Mouse (Mus musculus) left cerebral cortex, postnatal 36 days (tissue): ENCODE results near the gene Dnajc12. TPM values are rescaled to one million over a fixed set of nuclear protein-coding genes. Genes with fewer than 3 reads are reported as not detected.
"Not testable (repeated sequence)": the region's sequence is repeated elsewhere in the genome, so short reads cannot be mapped to it uniquely, and the experiment has no call there.

Experiments
- DNase-seq, 2 experiments: peaks; one replicate each; pipeline ENCODE4 v3.0.0; 2021 to 2022; ENCODE audit warnings: low spot score in 2 of 2, mixed read lengths in 1 of 2
- intact Hi-C: fragments of 180-260 bp; cut with DNase I; formaldehyde crosslinking; loops from one replicate; pipeline ENCODE4 v1.15.1; 2025
- total RNA-seq, 2 experiments: library from RNA; stranded (reverse); gene quantifications; 2 replicates each; pipeline ENCODE4 v1.2.3; 2021

The Dnajc12 gene
- total RNA-seq, 2 experiments from 2014 or later, result 21.7 to 22.0 TPM

DNA sequence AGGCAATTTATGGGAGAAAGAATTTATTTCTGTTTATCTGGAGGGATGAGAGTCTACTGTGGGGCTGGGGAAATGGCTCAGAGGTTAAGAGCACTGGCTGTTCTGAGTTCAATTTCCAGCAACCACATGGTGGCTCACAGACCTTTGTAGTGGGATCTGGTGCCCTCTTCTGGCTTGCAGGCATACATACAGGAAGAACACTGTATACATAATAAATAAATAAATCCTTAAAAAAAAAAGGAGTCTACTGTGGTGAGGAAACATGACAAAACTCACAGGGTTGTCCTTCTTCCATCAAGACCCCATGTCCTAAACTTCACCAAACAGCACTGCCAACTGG is 42.2 kb downstream of the Dnajc12 start:
- no peak for DNase-seq
- intact Hi-C loops, result loop anchor here (5.0 kb wide), 2 partner anchors 53 to 148 kb away; no protein-coding TSS in a partner anchor

DNA sequence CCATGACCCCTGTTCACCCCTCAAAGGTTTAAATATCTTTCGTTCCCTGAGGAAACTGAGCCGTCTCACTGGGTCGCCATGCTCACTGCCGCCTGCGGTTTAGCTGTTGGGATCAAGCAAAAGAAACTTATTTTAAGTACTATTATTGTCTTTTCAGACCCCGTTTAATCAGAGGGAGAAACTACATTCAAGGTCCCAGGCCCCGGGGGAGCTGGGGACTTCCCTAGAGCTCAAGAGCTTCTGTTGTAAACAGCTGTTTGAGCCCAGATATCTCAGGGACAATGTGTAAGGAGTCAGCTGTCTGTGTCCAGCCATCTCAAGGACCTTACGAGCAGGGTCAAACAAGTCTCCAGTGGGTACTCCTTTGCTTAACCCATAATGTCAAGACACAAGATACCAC is 44.9 kb downstream of the Dnajc12 start:
- no peak for DNase-seq
- intact Hi-C loops, result no loop called here

DNA sequence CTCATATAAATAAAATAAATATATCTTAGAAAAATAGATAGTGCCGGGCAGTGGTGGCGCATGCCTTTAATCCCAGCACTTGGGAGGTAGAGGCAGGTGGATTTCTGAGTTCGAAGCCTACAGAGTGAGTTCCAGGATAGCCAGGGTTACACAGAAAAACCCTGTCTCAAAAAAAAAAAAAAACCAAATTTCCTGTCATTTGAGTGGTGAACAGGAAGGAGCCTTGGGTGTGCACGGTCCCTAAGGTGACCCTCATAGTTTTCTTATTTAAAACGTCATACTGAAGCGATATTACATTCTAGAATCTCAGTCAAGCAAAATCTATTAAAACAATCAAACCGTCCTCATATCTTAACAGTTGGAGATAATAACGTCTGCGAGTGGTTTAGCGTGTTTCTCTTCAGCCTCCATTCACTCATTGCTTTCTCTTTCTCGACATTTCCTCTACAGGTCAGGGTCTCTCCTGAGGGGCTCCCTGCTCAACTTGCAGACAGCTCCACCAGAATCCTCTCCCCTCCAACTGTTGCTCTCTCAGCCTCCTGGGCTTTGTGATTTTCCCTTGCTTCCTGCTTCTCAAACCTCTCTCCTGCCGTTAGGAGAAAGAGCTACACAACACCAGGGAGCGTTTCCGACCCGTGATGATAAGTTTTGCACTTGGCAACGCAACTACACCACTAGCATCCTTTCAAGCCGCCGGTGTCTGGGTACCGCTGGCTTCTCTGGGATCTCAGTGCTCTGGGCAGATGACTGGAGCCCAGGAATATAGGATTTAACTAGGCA is 46.2 kb downstream of the Dnajc12 start:
- intact Hi-C loops, result no loop called here
- DNase-seq, result peak; percentile 32 to 43

DNA sequence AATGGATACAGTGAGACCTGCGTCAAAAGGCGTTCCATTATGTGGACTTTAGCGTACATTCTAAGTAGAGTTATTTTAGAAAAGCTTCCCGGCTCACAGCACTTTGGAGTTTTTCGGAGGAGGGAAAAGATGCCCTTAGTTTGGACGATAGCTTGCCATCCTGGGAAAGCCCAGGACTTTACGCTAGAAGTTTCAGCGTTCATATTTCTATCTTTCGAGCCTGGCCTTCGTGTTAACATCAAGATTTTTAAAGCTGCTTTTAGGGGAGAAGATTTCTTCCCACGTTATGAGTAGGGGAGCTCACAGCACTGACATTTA is 46.7 kb downstream of the Dnajc12 start:
- intact Hi-C loops, result no loop called here
- DNase-seq, result peak in 1 of 2 experiments; percentile 17

DNA sequence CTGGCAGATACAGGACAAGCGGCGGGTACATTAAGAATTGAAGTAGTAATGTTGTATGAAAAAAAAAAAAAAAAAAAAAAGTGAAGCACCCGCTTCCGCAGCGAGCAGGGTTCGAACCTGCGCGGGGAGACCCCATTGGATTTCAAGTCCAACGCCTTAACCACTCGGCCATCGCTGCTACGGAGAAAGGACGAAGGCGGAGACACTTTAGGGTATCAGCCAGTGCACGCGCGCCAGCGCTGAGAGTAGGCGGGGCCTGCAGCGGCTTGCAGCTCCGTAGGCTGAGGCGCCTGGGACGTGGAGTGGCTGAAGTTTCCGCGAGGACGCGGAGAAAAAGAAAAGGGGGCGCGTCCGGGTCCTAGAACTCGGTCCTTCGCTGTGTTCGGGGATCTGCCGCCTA is 47.1 kb downstream of the Dnajc12 start:
- DNase-seq, result peak; percentile 100
- intact Hi-C loops, result no loop called here

DNA sequence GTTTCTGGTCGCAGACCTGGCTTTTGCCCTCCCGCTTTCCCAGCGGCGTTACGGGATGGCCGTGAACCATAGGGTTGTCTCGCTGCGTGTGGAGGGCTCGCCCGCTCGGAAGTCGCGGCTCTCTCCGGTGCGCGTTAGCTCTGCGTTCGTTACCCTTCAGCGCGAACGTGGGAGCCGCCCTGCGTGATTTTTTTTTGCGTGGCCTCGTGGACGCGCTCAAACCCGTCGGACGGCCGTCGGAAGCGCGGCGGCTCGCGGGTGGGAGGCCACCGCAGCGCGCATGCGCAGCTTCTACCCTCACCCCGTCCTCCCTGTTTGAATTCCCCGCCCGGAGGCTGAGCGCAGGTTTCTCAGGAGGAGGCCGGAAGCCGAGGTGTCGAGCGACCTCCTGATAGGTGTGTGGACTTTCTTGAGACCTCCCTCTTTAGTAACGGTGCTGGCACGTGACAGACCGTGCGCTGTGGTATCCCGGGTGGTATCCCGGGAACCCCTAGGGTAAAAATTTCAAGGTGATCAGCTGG is 47.6 kb downstream of the Dnajc12 start, which contains the start of gene Ctnna3:
Gene Ctnna3 (plus strand): TSS at position 314 of the 521 bp plus-strand sequence.
- DNase-seq, result peak; percentile 84 to 88
- intact Hi-C loops, result no loop called here

DNA sequence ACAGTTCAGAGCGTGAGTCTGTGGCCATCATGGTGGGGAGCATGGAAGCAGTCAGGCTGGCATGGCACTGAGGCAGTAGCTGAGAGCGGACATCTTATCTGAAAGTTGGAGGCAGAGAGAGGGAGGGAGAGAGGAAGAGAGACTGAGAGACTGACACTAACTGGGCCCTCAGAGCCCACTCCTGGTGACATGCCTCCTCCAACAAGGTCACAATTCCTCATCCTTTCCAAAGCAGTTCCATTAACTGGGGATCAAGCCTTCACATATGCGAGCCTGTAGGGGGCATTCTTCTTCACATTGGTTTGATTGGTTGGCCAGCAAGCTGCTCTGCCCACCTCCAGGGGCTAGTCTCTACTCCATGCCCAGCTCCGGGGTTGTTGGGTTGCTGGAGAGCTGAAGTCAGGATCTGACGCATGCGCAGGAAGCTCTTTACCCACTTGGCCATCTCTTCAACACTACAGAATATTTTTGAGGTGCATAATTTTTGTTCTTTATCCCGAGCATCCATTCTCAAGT is 49.0 kb downstream of the Dnajc12 start:
- intact Hi-C loops, result no loop called here
- no peak for DNase-seq

DNA sequence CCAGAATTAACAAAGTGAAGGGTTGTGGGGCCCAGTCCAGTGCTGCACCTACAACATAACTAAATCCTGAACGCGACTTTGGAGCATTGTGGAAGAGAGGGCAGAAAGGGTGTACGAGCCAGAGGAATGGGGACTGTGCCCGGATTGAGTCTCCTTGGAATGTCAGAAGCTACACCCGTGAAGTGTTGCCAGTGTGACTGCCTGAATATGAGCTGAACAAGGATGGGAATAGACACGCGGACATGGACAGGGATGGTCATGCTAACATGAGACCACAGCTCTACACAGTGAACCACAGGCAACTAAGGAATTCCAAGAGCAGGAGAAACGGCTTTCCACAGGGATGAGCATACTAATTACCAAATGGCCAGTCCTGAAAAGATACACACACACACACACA is 49.9 kb downstream of the Dnajc12 start:
- DNase-seq, result no peak
- intact Hi-C loops, result no loop called here

DNA sequence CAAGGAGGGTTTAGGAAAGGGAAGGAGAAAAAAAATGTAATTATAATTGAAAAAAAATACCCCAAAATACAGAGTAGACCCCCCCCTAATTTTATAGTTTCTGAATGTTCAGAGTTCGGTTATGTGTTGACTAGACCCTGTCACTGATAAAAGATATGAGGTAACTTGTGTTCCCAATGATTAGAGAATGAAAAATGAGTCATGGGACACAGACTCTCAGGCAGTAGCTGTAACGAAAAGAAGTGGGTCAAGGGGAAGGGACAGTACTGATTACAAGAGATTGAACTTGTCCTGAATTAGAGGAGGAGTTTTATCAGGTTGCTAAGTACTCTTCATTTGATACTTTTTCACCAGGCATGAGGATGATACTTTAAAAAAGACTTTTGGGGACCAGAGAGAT is 50.6 kb downstream of the Dnajc12 start:
- intact Hi-C loops, result no loop called here
- DNase-seq, result no peak

DNA sequence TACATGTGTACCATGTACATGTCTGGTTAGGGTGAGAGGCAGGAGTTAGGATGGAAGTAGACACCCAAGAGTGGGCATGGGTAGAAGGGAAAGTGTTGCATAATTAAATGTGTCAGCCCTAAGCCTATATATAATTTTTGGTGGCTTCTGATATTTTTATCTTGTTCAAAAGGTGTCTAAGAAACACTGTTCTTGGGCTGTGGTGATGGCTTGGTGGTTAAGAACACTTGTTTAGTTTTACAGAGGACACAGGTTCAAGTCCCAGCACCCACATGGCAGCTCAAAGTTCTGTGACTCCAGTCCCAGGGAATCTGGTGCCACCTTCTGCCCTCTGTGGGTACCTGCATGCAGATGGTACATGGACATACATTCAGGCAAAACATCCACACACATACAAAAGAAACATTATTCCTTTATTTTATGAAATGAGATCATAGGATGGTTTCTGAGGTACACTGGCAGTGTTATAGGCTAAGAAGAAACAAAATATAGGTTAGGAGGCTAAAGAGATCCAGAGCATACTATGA is 56.6 kb downstream of the Dnajc12 start:
- DNase-seq, result no peak
- intact Hi-C loops, result no loop called here

DNA sequence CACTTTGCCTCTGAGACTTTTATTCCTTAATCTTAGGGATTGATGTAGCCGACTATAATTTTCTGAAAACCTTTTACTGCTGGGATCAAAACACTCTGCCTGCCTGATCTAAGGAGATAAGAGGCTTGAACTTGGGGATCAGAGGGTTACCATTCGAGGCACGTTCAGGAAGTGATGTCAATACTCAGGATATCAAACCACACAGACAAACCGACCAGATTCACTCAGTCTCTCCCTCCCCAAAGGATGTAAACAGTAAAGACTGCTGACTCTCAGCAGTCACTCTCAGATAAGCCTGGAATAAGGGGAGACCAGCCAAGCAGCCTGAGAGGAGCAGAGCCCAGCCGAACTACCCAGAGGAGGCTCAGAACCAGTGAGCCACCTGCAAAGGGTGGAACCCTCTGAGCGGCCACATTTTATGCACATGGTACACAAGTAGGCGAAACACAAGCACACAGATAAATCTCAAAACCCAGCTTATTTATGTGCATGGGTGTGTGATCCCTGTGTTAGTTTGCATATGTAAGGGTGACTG is 57.5 kb downstream of the Dnajc12 start:
- intact Hi-C loops, result no loop called here
- no peak for DNase-seq

DNA sequence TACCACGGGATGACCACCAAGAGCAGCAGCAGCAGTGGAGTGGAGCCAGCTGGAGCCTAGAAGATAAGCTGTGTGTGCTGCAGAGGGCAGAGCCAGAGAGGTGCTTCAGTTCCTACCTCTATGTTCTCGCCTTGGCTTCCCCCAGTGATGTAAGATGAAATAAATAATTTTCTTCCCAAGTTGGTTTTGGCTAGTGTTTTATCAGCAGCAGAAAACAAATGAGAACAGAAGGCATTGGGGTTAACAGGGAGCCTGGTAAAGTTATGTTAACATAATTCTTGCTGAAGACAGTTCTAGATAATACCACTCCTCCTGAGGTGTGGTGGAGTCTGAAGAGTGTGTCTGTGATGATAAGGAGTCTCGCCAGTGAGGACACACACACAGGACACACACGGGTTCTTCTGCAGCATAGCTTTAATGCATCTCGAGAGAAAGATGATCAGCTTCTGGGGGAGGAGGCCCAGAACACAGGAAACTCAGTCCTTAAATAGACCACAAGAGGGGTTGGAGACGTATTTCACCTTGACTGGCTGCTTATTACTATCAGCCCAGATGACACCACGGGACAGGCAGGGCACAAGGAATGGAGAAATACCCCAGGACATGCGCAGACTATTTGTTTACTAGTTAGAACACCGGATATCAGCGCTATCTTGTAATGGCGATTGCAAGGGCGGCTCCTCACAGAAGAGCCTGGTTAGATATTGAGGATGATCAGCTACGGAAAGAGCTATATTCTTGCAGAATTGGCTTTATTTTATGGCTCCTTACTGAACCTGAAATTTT is 62.6 kb downstream of the Dnajc12 start:
- DNase-seq, intact Hi-C loops: not testable (repeated sequence)

DNA sequence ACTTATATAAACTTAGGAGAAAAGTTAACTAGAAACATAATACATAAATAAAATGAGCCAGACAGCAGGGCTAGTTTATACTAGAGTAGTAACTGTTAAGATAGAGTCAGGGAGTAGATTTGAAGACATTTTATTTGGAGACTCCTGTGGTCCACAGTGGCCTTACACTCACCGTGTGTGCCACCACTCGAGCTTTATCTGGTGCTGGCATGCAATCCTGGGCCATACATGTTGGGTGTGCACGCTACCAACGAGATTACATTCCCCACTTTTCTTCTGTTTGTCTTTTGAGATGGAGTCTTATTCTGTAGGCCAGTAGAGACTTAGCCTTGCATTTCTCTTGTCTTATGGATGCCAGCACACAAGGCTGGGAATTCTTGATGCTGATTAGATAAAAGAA is 71.7 kb downstream of the Dnajc12 start:
- intact Hi-C loops, result no loop called here
- no peak for DNase-seq

DNA sequence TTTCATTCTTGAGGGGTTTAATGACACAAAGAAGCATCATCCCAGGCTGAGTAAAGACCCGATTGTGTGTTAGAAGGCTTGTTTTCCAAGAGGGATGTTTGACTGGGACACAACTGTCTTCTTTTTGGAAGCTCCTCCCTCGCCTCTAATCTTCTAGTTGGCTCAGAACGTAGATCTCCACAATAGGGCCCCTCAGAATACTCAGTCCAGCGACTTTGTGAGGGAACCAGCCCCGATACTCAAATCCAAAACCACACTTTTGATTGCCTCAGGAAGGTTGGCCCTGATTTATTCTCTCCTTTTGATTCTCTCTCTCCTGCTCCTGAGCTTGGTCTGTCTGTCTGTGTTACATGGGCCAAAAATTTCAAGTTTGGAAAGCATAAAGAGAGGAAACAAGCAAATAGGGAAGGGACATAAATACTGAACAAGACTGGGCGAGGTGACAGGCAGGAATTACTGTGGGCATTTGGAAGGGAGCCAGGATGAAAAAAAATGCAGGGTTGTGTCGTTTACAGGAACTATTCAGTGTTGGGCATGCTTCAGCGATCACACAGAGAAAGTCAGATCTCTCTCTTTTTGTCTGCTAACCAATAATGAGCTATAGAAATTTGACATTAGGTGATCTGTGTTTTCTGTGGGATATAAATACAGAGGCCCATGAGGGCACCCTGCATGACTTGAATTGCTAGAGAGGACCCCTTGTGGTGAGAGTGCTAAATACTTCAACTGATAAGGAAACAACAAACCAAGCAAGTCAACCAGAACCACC is 73.1 kb downstream of the Dnajc12 start:
- no peak for DNase-seq
- intact Hi-C loops, result no loop called here

DNA sequence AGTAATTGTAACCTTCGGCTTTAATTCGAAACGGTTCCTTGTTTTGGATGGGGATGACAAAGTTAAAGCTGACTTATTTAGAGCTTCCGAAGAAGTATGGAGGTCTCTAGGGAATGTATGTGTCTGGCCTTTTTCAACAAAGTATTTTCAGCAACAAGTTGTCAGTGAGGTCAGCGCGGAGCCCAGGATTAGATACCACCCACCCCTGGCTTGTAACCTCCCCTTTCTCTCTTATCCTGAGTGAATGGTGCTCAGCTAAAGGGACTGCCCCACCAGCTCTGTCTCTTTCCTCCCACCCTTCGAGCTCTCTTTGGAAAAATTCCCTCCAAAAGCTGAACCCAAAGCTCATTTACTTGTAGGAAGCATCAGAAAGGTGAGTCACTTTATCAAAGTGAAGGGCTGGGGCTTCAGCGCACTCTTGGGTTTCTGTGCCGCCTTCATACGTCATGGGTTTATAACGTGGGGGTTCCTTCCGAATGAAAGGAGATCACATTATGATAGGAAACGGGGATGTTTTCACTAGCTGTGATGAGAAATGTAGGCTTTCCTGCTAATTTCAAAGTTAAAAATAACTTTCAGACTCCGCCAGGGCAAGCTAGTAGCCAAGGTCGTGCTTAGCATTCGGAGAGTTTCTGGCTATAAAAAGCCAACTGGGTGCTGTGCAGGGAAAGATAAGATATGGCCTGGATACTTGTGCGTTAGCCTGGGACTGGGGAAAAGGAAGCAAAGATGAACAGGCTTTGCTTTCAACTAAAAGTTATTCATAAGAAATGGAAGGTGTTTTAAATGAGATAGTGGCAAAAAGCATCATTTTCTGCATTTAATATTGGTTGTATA is 75.3 kb downstream of the Dnajc12 start:
- intact Hi-C loops, result no loop called here
- DNase-seq, result no peak
